Mouse (Mus musculus) CH12.LX (cell line): ENCODE data around the gene Gapdhs. TPM values are rescaled to one million over a fixed set of nuclear protein-coding genes. Genes with fewer than 3 reads are reported as not detected.

Experiments
- DNase-seq: peaks from one replicate; pipeline ENCODE4 v3.0.0-alpha.2; 2013; ENCODE audit errors: extremely low read depth
- H3K27ac ChIP-seq: 2 replicates; pipeline ENCODE4 v1.5.1; 2012; ENCODE audit warnings: low read depth, mild to moderate bottlenecking, control low read depth, moderate library complexity; ENCODE audit not compliant: insufficient read depth
- H3K27me3 ChIP-seq: replicated peaks from 2 replicates; pipeline ENCODE3; 2012; ENCODE audit warnings: inconsistent platforms
- H3K36me3 ChIP-seq, 2 experiments: replicated peaks in 1 of 2; 2 replicates each; pipeline versions ENCODE3 to v1.6.1; 2012; ENCODE audit warnings: inconsistent platforms in 1 of 2, low read length in 1 of 2, mild to moderate bottlenecking in 1 of 2, mixed read lengths in 1 of 2, moderate library complexity in 1 of 2; ENCODE audit not compliant: control insufficient read depth in 1 of 2, insufficient read depth in 1 of 2
- H3K4me1 ChIP-seq, 2 experiments: 2 replicates each; pipeline ENCODE4 v1.6.1; 2012; ENCODE audit warnings: inconsistent platforms in 1 of 2, moderate library complexity in 1 of 2; ENCODE audit not compliant: insufficient read depth in 2 of 2, control insufficient read depth in 1 of 2
- H3K4me2 ChIP-seq: 2 replicates; pipeline ENCODE4 v1.6.1; 2012; ENCODE audit warnings: low read depth, mild to moderate bottlenecking, control low read depth; ENCODE audit not compliant: poor library complexity, insufficient read depth, severe bottlenecking
- H3K4me3 ChIP-seq, 3 experiments: fragments of 150-350 bp in 1 of 3; sonication (generic) in 1 of 3; replicated peaks in 1 of 3; 2 replicates each; pipeline versions ENCODE3 to v1.5.1; 2011 to 2012; ENCODE audit warnings: low read depth in 2 of 3, low read length in 2 of 3, mild to moderate bottlenecking in 2 of 3, moderate library complexity in 2 of 3, control low read depth in 1 of 3, improper control_type of control experiment in 1 of 3, inconsistent platforms in 1 of 3, mixed read lengths in 1 of 3; ENCODE audit not compliant: poor library complexity in 1 of 3
- H3K79me2 ChIP-seq: replicated peaks from 2 replicates; pipeline ENCODE4 v1.6.1; 2012; ENCODE audit warnings: mild to moderate bottlenecking, moderate library complexity; ENCODE audit not compliant: control insufficient read depth, poor library complexity, insufficient read depth, severe bottlenecking; ENCODE audit errors: extremely low read depth
- H3K9ac ChIP-seq: 2 replicates; pipeline ENCODE4 v1.6.1; 2012; ENCODE audit warnings: low read depth, mild to moderate bottlenecking, control low read depth, moderate library complexity; ENCODE audit not compliant: insufficient read depth
- H3K9me3 ChIP-seq: replicated peaks from 2 replicates; pipeline ENCODE3; 2012; ENCODE audit warnings: low read length, inconsistent platforms, mixed read lengths
- BHLHE40 ChIP-seq: IDR thresholded peaks from 2 replicates; pipeline ENCODE4 v1.6.1; 2011; ENCODE audit warnings: mild to moderate bottlenecking, low read depth, low read length, improper control_type of control experiment
- CHD1 ChIP-seq: IDR thresholded peaks from 2 replicates; pipeline ENCODE4 v1.6.1; 2012; ENCODE audit warnings: low read depth, low read length, improper control_type of control experiment, inconsistent platforms
- CHD2 ChIP-seq: IDR thresholded peaks from 2 replicates; pipeline ENCODE4 v1.6.1; 2011; ENCODE audit warnings: low read length, improper control_type of control experiment
- CTCF ChIP-seq, 2 experiments: IDR thresholded peaks in 1 of 2; conservative IDR thresholded peaks in 1 of 2; 2 replicates each; pipeline ENCODE4 v1.5.1; 2011 to 2012; ENCODE audit warnings: low read depth in 2 of 2, low read length in 2 of 2, improper control_type of control experiment in 1 of 2, inconsistent platforms in 1 of 2, mild to moderate bottlenecking in 1 of 2, moderate library complexity in 1 of 2
- GABPA ChIP-seq: IDR thresholded peaks from 2 replicates; pipeline ENCODE4 v1.6.1; 2012; ENCODE audit warnings: low read depth, low read length, improper control_type of control experiment, inconsistent platforms; ENCODE audit not compliant: insufficient replicate concordance
- JUND ChIP-seq: conservative IDR thresholded peaks from 2 replicates; pipeline ENCODE4 v1.6.1; 2011; ENCODE audit warnings: low read depth, low read length, improper control_type of control experiment
- MAX ChIP-seq: IDR thresholded peaks from 2 replicates; pipeline ENCODE4 v1.6.1; 2011; ENCODE audit warnings: low read length, improper control_type of control experiment
- MEF2A ChIP-seq: IDR thresholded peaks from 2 replicates; pipeline ENCODE4 v1.6.1; 2014; ENCODE audit warnings: low read depth, mild to moderate bottlenecking, inconsistent platforms, low read length, improper control_type of control experiment, borderline replicate concordance
- NELFE ChIP-seq: IDR thresholded peaks from 2 replicates; pipeline ENCODE4 v1.6.1; 2011; ENCODE audit warnings: low read depth, low read length, improper control_type of control experiment
- POLR2A ChIP-seq: IDR thresholded peaks from 2 replicates; pipeline ENCODE4 v1.6.1; 2011; ENCODE audit warnings: low read depth, mild to moderate bottlenecking, improper control_type of control experiment, low read length
- POLR2AphosphoS2 ChIP-seq: IDR thresholded peaks from 2 replicates; pipeline ENCODE4 v1.6.1; 2011; ENCODE audit warnings: low read depth, low read length, improper control_type of control experiment
- RAD21 ChIP-seq: IDR thresholded peaks from 2 replicates; pipeline ENCODE4 v1.6.1; 2011; ENCODE audit warnings: low read depth, mild to moderate bottlenecking, low read length, improper control_type of control experiment, moderate library complexity
- RCOR1 ChIP-seq: conservative IDR thresholded peaks from 2 replicates; pipeline ENCODE4 v1.6.1; 2012; ENCODE audit warnings: low read depth, mild to moderate bottlenecking, inconsistent platforms, low read length, improper control_type of control experiment
- SMC3 ChIP-seq: IDR thresholded peaks from 2 replicates; pipeline ENCODE4 v1.6.1; 2011; ENCODE audit warnings: low read depth, low read length, improper control_type of control experiment
- USF1 ChIP-seq: IDR thresholded peaks from 2 replicates; pipeline ENCODE4 v1.6.1; 2014; ENCODE audit warnings: low read depth, mild to moderate bottlenecking, inconsistent platforms, low read length, improper control_type of control experiment
- USF2 ChIP-seq: conservative IDR thresholded peaks from 2 replicates; pipeline ENCODE4 v1.6.1; 2011; ENCODE audit warnings: low read depth, low read length, improper control_type of control experiment
- ZC3H11A ChIP-seq: IDR thresholded peaks from 2 replicates; pipeline ENCODE4 v1.6.1; 2012; ENCODE audit warnings: low read depth, mild to moderate bottlenecking, inconsistent platforms, low read length, improper control_type of control experiment
- ZKSCAN1 ChIP-seq: IDR thresholded peaks from 2 replicates; pipeline ENCODE4 v1.6.1; 2012; ENCODE audit warnings: low read depth, inconsistent platforms, low read length, improper control_type of control experiment, borderline replicate concordance
- ZNF384 ChIP-seq: IDR thresholded peaks from 2 replicates; pipeline ENCODE4 v1.6.1; 2012; ENCODE audit warnings: low read depth, low read length, improper control_type of control experiment, inconsistent platforms
- dilution Hi-C: fragments of 300-500 bp; cut with MboI; formaldehyde crosslinking; loops from 2 replicates; pipeline ENCODE4 v1.14.3; 2020; ENCODE audit warnings: low sequenced_read_pairs; ENCODE audit not compliant: extremely low pct_unique_long_range_greater_than_20kb, extremely low pct_ligation_motif_present
- in situ Hi-C: fragments of 300-500 bp; cut with MboI; formaldehyde crosslinking; loops from 3 replicates; pipeline ENCODE4 v1.14.3; 2019; ENCODE audit warnings: low sequenced_read_pairs, low pct_ligation_motif_present, low pct_unique_long_range_greater_than_20kb, mixed read lengths
- polyA plus RNA-seq: library from polyadenylated mRNA; unstranded; fragments of >175 nt; gene quantifications from 2 replicates; pipeline ENCODE4 v1.2.1, GENCODE M21; 2012; ENCODE audit warnings: low read depth; ENCODE audit not compliant: insufficient read length
- total RNA-seq, 2 experiments: library from RNA; depleted of rRNA; stranded (reverse); fragments of 300-350 nt in 1 of 2; fragments of >200 nt in 1 of 2; gene quantifications; 2 replicates each; pipeline ENCODE4 v1.2.3; 2012 to 2014

Gene Gapdhs
- total and polyA plus RNA-seq, 3 experiments, result 0.89 to 1.7 TPM; not detected in 1

DNA sequence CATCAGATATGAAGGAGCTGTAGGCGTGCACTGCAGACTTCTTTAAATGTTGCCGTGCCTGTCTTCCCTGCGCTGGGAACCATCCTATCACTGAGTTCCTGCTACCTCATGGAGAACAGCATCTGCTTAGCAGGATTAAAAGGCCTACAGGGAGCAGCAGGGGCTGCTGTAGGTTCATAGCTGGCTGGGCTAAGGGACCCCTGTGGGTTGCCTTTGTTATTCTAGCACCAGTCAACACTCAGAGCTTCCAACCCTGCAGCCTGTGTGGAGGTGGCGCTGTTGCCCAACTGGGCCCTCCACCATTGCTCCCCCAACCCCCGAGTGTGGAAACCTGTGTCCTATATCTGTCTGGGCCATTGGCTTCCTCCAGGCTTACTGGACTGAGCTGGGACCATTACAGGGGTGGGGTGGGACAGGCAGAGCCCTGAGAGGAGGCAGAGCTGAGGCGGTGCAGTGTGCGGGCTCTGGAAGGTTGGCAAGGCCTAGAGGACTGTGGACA is 33.6 kb upstream of the Gapdhs start:
- no peak for DNase-seq
- in situ Hi-C loops, result no loop called here
- no peak overlapping the region for H3K4me2 ChIP-seq
- H3K27ac ChIP-seq, result no peak overlapping the region
- dilution Hi-C loops, result no loop called here
- no peak overlapping the region for H3K4me3 ChIP-seq
- no peaks in the 10 kb centered on the region for H3K79me2 ChIP-seq
- H3K36me3 ChIP-seq, result no peaks in the 10 kb centered on the region
- peaks cover 10% of the 10 kb centered on the region for H3K27me3 ChIP-seq
- TF ChIP-seq CTCF (conservative IDR thresholded peaks at IDR 0.05 in 1 of 2, IDR thresholded peaks at IDR 0.05 in 1 of 2; ENCODE audit: low read depth in 2 of 2, low read length in 2 of 2), result 0 out of 4 replicates have a peak, but pooled peaks of 1 of the 2 experiments have one; percentile 17
- no peak for TF ChIP-seq CHD2
- no peak for TF ChIP-seq POLR2A
- TF ChIP-seq GABPA, result no peak
- peaks cover 2% of the 10 kb centered on the region for H3K9me3 ChIP-seq
- H3K9ac ChIP-seq, result no peak overlapping the region
- H3K4me1 ChIP-seq, result peaks cover 0 to 12% of the 10 kb centered on the region in 2 experiments; a peak in 2 of 4 replicates

- Histone ChIP-seq H3K27me3 (peaks cover 10% of the 10 kb centered on the region), H3K4me2 (no peak overlapping the region), H3K9ac (no peak overlapping the region), H3K27ac (no peak overlapping the region), H3K4me3 (no peak overlapping the region), H3K9me3 (peaks cover 12% of the 10 kb centered on the region), H3K4me1 (peaks cover 0 to 4% of the 10 kb centered on the region in 2 experiments; a peak in 2 of 4 replicates), H3K79me2 (no peaks in the 10 kb centered on the region), H3K36me3 (no peaks in the 10 kb centered on the region)
- dilution Hi-C loops (no loop called here), in situ Hi-C loops (no loop called here)
- TF ChIP-seq USF2, result no peak
- DNase-seq, result no peak
Observed at GRCm38 (mm10) chr7:30776104-30776503, 32.6 kb upstream of the Gapdhs start.

- H3K27me3 ChIP-seq, result no peaks in the 10 kb centered on the region
- H3K36me3 ChIP-seq, result no peaks in the 10 kb centered on the region
- dilution Hi-C loops (no loop called here), in situ Hi-C loops (no loop called here)
- no peak overlapping the region for H3K4me3 ChIP-seq
- no peak overlapping the region for H3K9ac ChIP-seq
- no peaks in the 10 kb centered on the region for H3K79me2 ChIP-seq
- no peak for TF ChIP-seq POLR2A
- TF ChIP-seq RAD21, result no peak
- TF ChIP-seq ZC3H11A, result no peak
- no peak for TF ChIP-seq MAX
- TF ChIP-seq ZNF384, result no peak
- no peak for TF ChIP-seq MEF2A
- no peak for TF ChIP-seq BHLHE40
- no peak for TF ChIP-seq ZKSCAN1
- no peak for TF ChIP-seq JUND
- TF ChIP-seq POLR2AphosphoS2, result no peak
- TF ChIP-seq CTCF (conservative IDR thresholded peaks at IDR 0.05 in 1 of 2, IDR thresholded peaks at IDR 0.05 in 1 of 2; ENCODE audit: low read depth in 2 of 2, low read length in 2 of 2), result no peak
- no peak for TF ChIP-seq USF1
- no peak for TF ChIP-seq NELFE
- TF ChIP-seq RCOR1, result no peak
- TF ChIP-seq CHD1, result no peak
- TF ChIP-seq GABPA, result no peak
- no peak for TF ChIP-seq SMC3
- no peak for DNase-seq
- H3K4me1 ChIP-seq, result peaks cover 0 to 18% of the 10 kb centered on the region in 2 experiments; a peak in 2 of 4 replicates
- 0 out of 2 replicates have a peak overlapping the region, but pooled peaks have one; percentile 4 for H3K4me2 ChIP-seq
- peaks cover 13% of the 10 kb centered on the region for H3K9me3 ChIP-seq
- no peak overlapping the region for H3K27ac ChIP-seq
Observed at GRCm38 (mm10) chr7:30769236-30769635, 25.8 kb upstream of the Gapdhs start.
